In genomic region chr16:91927911-91928630, GRCm38 (mm10) we compare ENCODE assay signal across 18 mouse cellular contexts.
DNase-seq lines count a peak whose midpoint lies in the region; ATAC-seq and TF ChIP-seq lines count a peak whose summit lies in the region.
"Had no signal": no experiment of that assay in that cellular context is flagged by ENCODE, and none has a peak within 500 bp of the region (broad histone marks: within the 10 kb centered on the region; RNA-seq: fewer than 3 reads in every experiment).

No protein-coding gene starts in this region.

- no peak for ATAC-seq in kidney, embryonic 15.5 days (replicated peaks; ENCODE audit: low FRiP score)
- peak; percentile 26; the same call in 1 of the 2 replicates for ATAC-seq in intestine, postnatal 0 days
- ATAC-seq: forebrain, embryonic 16.5 days; liver, embryonic 12.5 days had no signal

- WGBS in kidney, adult 2 months = 68% methylated on average over 16 of the region's 16 CpGs
- WGBS in kidney, embryonic 15.5 days = 88% methylated on average over 16 of the region's 16 CpGs
- WGBS in intestine, postnatal 0 days = 71% methylated on average over 16 of the region's 16 CpGs
- 54% methylated on average over 16 of the region's 16 CpGs for WGBS in small intestine, adult 2 months
- 92% methylated on average over 16 of the region's 16 CpGs for WGBS in heart, embryonic 10.5 days

- no peak for TF ChIP-seq POLR2A in kidney, adult 2 months (IDR thresholded peaks at IDR 0.05; ENCODE audit: low read depth, low read length)
- TF ChIP-seq POLR2A in small intestine, adult 2 months (IDR thresholded peaks at IDR 0.05; ENCODE audit: low read depth, low read length) = no peak

- H3K36me3 ChIP-seq in kidney, adult 2 months (ENCODE audit: control insufficient read depth, insufficient read depth, low read length) = peaks cover 9% of the 10 kb centered on the region
- H3K36me3 ChIP-seq in kidney, embryonic 15.5 days = peaks cover 70% of the 10 kb centered on the region
- peaks cover 68% of the 10 kb centered on the region for H3K36me3 ChIP-seq in intestine, postnatal 0 days (ENCODE audit: control insufficient read depth, insufficient read depth)
- H3K36me3 ChIP-seq in small intestine, adult 2 months (ENCODE audit: control insufficient read depth, insufficient read depth, low read length) = peaks cover 64% of the 10 kb centered on the region
- peaks cover 70% of the 10 kb centered on the region for H3K36me3 ChIP-seq in heart, embryonic 10.5 days

- no peak overlapping the region for H3K4me3 ChIP-seq in kidney, adult 2 months (ENCODE audit: insufficient read depth, low read depth, low read length)
- no peak overlapping the region for H3K4me3 ChIP-seq in kidney, embryonic 15.5 days (replicated peaks)
- H3K4me3 ChIP-seq in intestine, postnatal 0 days (ENCODE audit: low read depth, low read length) = no peak overlapping the region
- H3K4me3 ChIP-seq in small intestine, adult 2 months (ENCODE audit: low read depth, low read length) = no peak overlapping the region
- no peak overlapping the region for H3K4me3 ChIP-seq in heart, embryonic 10.5 days
- H3K4me3 ChIP-seq: heart, embryonic 13.5 days; hindbrain, embryonic 12.5 days; liver, embryonic 12.5 days; midbrain, embryonic 10.5 days had no signal

- H3K4me1 ChIP-seq in kidney, adult 2 months (ENCODE audit: control insufficient read depth, insufficient read depth, low read length) = no peaks in the 10 kb centered on the region; the same call in 1 of the 2 replicates
- peaks cover 11% of the 10 kb centered on the region for H3K4me1 ChIP-seq in kidney, embryonic 15.5 days
- 0 out of 2 replicates have a peak, but pooled peaks cover 5% of the 10 kb centered on the region for H3K4me1 ChIP-seq in intestine, postnatal 0 days (replicated peaks; ENCODE audit: control insufficient read depth, insufficient read depth, low read length)
- peaks cover 11% of the 10 kb centered on the region for H3K4me1 ChIP-seq in small intestine, adult 2 months (ENCODE audit: control insufficient read depth, insufficient read depth, insufficient read length, low read length)
- peaks cover 14% of the 10 kb centered on the region; the same call in 1 of the 2 replicates for H3K4me1 ChIP-seq in heart, embryonic 10.5 days

- peak; percentile 6 to 7 for DNase-seq in cerebellum, postnatal 14 days
- DNase-seq in cerebellum, adult 8-10 months = no peak
- DNase-seq in kidney, adult 2 months = peak; percentile 80
- DNase-seq in heart, embryonic 10.5 days (ENCODE audit: low spot score) = no peak
- DNase-seq: adrenal gland, postnatal 36 days; cerebellum, adult 11 months; gastrocnemius, postnatal 10 days; heart, postnatal 14 days; lung, adult 18-20 months; lung, postnatal 10 days had no signal

- H3K9ac ChIP-seq in kidney, embryonic 15.5 days = no peak overlapping the region
- no peak overlapping the region; the same call in 1 of the 2 replicates for H3K9ac ChIP-seq in intestine, postnatal 0 days (ENCODE audit: low read depth, low read length)
- H3K9ac ChIP-seq: heart, embryonic 13.5 days; hindbrain, embryonic 12.5 days; liver, embryonic 12.5 days had no signal

- H3K27ac ChIP-seq in kidney, adult 2 months (ENCODE audit: insufficient read depth, low read depth, low read length) = no peak overlapping the region
- H3K27ac ChIP-seq in kidney, embryonic 15.5 days = no peak overlapping the region
- 0 out of 2 replicates have a peak overlapping the region, but pooled peaks have one; percentile 3 for H3K27ac ChIP-seq in intestine, postnatal 0 days (ENCODE audit: low read depth, low read length)
- peak overlapping the region; percentile 79 for H3K27ac ChIP-seq in small intestine, adult 2 months (ENCODE audit: insufficient read depth, low read depth, low read length)
- H3K27ac ChIP-seq in heart, embryonic 10.5 days = no peak overlapping the region
- H3K27ac ChIP-seq: heart, embryonic 13.5 days; hindbrain, embryonic 12.5 days; liver, embryonic 12.5 days; midbrain, embryonic 10.5 days had no signal

- no peaks in the 10 kb centered on the region for H3K9me3 ChIP-seq in kidney, embryonic 15.5 days (replicated peaks)
- no peaks in the 10 kb centered on the region for H3K9me3 ChIP-seq in intestine, postnatal 0 days (ENCODE audit: control insufficient read depth)
- no peaks in the 10 kb centered on the region for H3K9me3 ChIP-seq in heart, embryonic 10.5 days
- H3K9me3 ChIP-seq: heart, embryonic 13.5 days; hindbrain, embryonic 12.5 days; liver, embryonic 12.5 days; midbrain, embryonic 10.5 days had no signal

- no peak overlapping the region for H3K4me2 ChIP-seq in kidney, embryonic 15.5 days
- H3K4me2 ChIP-seq in intestine, postnatal 0 days (replicated peaks; ENCODE audit: low read depth) = no peak overlapping the region
- H3K4me2 ChIP-seq: heart, embryonic 13.5 days; hindbrain, embryonic 12.5 days; liver, embryonic 12.5 days had no signal

- no peaks in the 10 kb centered on the region for H3K27me3 ChIP-seq in kidney, adult 2 months (replicated peaks; ENCODE audit: control insufficient read depth, insufficient read depth, low read length)
- no peaks in the 10 kb centered on the region for H3K27me3 ChIP-seq in kidney, embryonic 15.5 days
- no peaks in the 10 kb centered on the region for H3K27me3 ChIP-seq in intestine, postnatal 0 days (replicated peaks; ENCODE audit: control insufficient read depth, insufficient read depth, low read length)
- H3K27me3 ChIP-seq in small intestine, adult 2 months (ENCODE audit: control insufficient read depth, insufficient read depth, low read length) = no peaks in the 10 kb centered on the region
- H3K27me3 ChIP-seq in heart, embryonic 10.5 days (ENCODE audit: insufficient read depth, poor library complexity, severe bottlenecking) = no peaks in the 10 kb centered on the region
- H3K27me3 ChIP-seq: heart, embryonic 13.5 days; hindbrain, embryonic 12.5 days; liver, embryonic 12.5 days had no signal

- no peak for TF ChIP-seq CTCF in kidney, adult 2 months (conservative IDR thresholded peaks at IDR 0.05; ENCODE audit: insufficient read depth, insufficient read length, low read depth, low read length)
- no peak for TF ChIP-seq CTCF in intestine, postnatal 0 days (IDR thresholded peaks at IDR 0.05; ENCODE audit: low read depth)
- TF ChIP-seq CTCF in small intestine, adult 2 months (IDR thresholded peaks at IDR 0.05; ENCODE audit: extremely low read depth, insufficient read length, insufficient replicate concordance, low read depth, low read length) = no peak

Comparison
In these comparisons a context has a peak if more than half of its experiments do, and no peak if none do; other contexts are left out.
1. DNase-seq: peak in cerebellum, postnatal 14 days (2 of 2) and kidney, adult 2 months (single experiment); none in cerebellum, adult 8-10 months (single experiment) and heart, embryonic 10.5 days (single experiment).
2. H3K27ac ChIP-seq: peak in intestine, postnatal 0 days (single experiment) and small intestine, adult 2 months (single experiment); none in kidney, adult 2 months (single experiment), kidney, embryonic 15.5 days (single experiment) and heart, embryonic 10.5 days (single experiment).